Mouse (Mus musculus) G1E (cell line): Measurements from ENCODE around the gene Sec14l4.

ENCODE experiments used
- CTCF ChIP-seq: IDR thresholded peaks from 2 replicates; pipeline ENCODE4 v1.5.1; 2012; ENCODE audit warnings: low read depth, low read length, inconsistent platforms, mixed read lengths
- GATA1 ChIP-seq: IDR thresholded peaks from 2 replicates; pipeline ENCODE4 v1.6.1; 2012; ENCODE audit warnings: borderline replicate concordance, low read length, inconsistent platforms, mixed read lengths
- GATA2 ChIP-seq: IDR thresholded peaks from 2 replicates; pipeline ENCODE4 v1.6.1; 2012; ENCODE audit warnings: low read depth, low read length, inconsistent platforms, borderline replicate concordance
- POLR2AphosphoS5 ChIP-seq: IDR thresholded peaks from 2 replicates; pipeline ENCODE4 v1.6.1; 2012; ENCODE audit warnings: low read depth, low read length, inconsistent platforms; ENCODE audit not compliant: insufficient replicate concordance
- TAL1 ChIP-seq: conservative IDR thresholded peaks from 2 replicates; pipeline ENCODE4 v1.6.1; 2012; ENCODE audit warnings: low read depth, low read length, inconsistent platforms, mixed read lengths

DNA sequence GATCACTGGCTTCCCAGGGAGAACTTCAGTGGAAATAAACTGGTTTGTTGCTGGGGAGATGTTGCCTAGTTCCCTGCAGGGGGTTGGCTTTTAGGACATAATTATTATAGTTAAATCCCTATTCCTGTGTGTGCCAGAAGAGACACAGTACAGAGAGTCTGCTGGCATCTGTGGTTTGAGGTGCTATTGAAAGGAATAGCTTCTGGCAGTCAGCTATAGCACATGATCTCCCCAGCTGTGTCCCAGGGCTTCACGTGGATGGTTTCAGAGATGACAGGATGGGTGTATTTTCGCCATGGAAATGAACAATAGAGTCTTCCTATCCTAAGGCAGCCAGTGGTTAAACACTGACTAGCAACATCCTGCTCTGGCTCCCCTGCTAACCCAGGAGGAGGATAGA is 56.0 kb downstream of the Sec14l4 start:
- TF ChIP-seq CTCF (no peak), GATA1 (no peak), POLR2AphosphoS5 (no peak), GATA2 (no peak), TAL1 (no peak)
